Mouse (Mus musculus) urinary bladder, postnatal 10 days (tissue): Measurements from ENCODE around the gene Lrrc74a.

Source experiments
- DNase-seq: peaks from one replicate; pipeline ENCODE4 v3.0.0; 2022; ENCODE audit warnings: low spot score

Lrrc74a gene

GRCm38 (mm10) chr12:86786149-86787019 lies 52.2 kb downstream of the Lrrc74a start:
- DNase-seq = no peak

GRCm38 (mm10) chr12:86787020-86787553 lies 52.9 kb downstream of the Lrrc74a start:
- no peak for DNase-seq

DNA sequence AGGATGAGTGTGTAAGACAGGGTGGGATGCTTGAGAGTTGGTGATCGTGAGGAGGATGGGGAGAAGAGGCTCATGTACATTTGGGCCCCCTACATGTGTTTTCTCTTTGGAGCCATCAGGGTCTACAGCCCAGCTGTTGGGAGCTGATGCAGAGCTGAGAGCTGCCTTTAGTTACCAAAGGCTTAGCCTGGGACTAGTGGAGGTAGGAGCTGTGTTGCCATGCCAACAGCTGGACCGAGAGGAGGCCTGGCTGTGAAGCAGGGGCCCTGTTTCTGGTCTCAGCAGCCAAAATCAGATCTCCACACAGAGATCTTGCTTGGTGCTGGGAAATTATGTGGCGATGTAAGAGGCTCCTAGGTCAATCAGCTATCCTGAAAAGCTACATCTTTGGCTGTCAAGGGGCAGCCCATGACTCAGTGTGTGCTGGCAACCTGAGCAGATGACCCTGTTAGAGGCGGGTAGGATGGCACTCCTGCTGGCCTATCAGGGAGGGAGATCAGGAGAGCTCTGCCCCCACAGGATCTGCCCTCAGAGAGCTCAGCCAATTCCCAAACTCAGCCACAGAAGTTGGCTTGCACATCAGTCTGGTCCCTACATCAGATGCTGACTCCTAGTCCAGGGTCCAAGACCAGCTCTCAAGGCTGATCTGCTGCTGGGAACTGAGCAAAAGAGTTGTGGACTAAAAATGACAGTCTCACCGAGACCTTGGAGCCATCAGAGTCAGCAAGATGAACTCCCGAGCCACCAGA lies 56.1 kb downstream of the Lrrc74a start:
- DNase-seq = no peak

GRCm38 (mm10) chr12:86790849-86791127 lies 56.6 kb downstream of the Lrrc74a start:
- no peak for DNase-seq

DNA sequence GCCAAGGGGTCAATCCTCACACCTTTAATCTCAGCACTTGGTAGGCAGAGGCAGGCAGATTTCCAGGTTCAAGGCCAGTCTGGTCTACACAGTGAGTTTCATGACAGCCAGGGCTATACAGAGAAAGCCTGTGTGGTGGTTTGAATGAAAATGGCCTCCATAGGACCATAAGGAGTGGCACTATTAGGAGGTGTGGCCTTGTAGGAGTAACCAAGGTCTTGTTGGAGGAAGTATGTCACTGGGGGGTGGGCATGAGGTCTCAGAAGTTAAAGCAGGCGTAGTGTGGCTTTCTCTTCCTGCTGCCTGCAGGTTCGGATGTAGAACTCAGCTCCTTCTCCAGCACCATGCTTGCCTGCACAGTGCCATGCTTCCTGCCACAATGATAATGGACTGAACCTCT lies 57.8 kb downstream of the Lrrc74a start:
- no peak for DNase-seq

GRCm38 (mm10) chr12:86793830-86794229 lies 59.7 kb downstream of the Lrrc74a start:
- DNase-seq = no peak

- no peak for DNase-seq
Measured at GRCm38 (mm10) chr12:86794331-86794730, 60.2 kb downstream of the Lrrc74a start.

GRCm38 (mm10) chr12:86795076-86795837 lies 61.1 kb downstream of the Lrrc74a start:
- no peak for DNase-seq

DNA sequence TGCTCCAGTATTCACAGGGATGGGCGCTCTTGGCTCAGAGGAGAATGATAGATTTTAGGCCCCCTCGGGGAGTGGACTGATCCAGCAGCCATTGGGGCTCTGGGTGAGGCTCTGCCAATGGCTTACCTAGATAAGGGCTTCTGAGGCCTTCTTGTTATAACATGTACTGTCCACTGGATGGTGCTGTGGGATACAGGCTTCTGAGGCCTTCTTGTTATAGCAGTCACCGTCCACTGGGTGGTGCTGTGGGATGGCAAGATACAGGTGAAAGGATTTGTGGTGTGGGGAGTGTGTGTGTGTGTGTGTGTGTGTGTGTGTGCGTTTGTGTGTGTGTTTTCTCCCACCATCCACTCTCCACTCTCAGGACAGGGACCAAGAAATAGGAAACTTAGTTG lies 61.7 kb downstream of the Lrrc74a start:
- DNase-seq = no peak

GRCm38 (mm10) chr12:86796351-86796750 lies 62.2 kb downstream of the Lrrc74a start:
- no peak for DNase-seq

- no peak for DNase-seq
Measured at GRCm38 (mm10) chr12:86797771-86798170, 63.6 kb downstream of the Lrrc74a start.

GRCm38 (mm10) chr12:86798773-86799540 lies 64.8 kb downstream of the Lrrc74a start:
- peak; percentile 63 for DNase-seq

DNA sequence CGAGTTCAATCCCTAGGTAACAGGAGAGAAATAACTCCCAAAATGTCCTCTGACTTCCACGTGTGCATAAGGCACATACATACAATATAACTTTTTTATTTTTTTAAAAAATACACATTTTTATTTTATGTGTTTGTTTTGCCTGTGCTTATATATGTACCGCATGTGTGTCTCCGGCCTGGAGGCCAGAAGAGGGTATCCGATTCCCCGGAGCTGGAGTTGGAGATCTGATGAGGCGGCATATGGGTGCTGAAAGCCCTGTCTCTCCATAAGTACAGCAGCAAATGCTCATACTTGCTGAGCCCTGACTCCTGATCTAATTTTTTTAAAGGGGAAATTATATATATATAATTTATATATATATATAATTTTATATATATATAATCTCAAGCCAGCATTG lies 65.6 kb downstream of the Lrrc74a start:
- no peak for DNase-seq

DNA sequence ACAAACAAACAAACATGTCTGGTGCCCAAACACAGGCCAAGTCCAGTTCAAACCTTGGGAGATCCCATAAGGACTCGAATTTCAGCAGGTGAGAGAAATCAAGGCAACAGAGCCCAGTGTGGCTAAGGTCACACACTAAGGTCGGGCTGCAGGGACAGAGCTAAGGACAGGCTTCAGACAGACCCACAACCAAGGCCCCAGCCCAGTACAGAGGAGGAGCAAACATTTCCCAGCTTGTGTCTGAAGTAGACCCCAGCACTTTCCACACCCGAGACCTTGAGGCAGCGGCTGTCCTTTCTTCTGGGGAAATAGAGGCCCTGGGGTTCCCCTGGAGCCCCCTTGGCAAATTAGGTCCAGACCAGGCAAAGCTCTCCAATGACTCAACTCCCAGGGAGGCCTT lies 66.2 kb downstream of the Lrrc74a start:
- DNase-seq = no peak

GRCm38 (mm10) chr12:86800765-86801147 lies 66.6 kb downstream of the Lrrc74a start:
- no peak for DNase-seq

DNA sequence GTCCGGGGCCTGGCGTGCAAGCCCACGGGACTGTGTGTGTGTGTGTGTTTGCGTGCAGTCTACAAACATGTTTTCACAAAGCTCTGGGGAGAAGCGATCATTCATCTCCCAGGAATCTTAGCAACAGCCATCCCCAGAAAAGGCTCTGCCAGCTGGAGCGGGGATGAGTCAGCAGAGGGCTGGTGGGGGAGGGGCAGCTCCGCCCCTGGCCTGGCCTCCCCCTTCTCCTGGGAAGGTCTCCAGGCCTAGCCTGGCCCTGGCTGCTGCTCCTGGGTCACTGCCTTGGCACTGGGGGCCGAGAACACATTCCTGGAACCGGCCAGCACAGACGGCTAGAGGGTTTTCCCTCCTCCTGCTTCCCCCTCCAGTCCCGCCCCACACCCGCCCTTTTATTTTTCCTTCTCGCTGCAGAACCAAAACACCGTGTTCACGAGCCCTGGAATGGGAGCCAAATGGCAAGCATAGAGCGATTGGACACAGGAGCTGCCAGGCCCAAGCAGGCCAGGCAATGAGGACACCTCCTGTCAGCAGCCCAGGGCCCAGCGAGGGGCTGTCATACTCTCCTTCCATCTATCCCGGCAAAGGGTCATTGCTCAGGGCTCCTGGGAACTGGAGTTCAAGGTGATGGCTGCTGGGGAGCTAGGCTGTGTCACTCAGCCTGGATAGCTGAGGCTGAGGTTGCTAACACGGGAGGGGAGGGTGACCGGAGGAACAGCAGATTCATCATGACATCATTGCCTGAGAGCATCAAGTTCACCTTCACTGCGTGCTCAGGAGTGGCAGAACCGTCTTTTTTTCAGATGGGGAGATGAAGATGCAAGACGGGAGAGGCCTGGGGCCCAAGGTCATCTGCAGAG lies 67.2 kb downstream of the Lrrc74a start:
- DNase-seq = peak; percentile 91

GRCm38 (mm10) chr12:86802005-86802671 lies 68.0 kb downstream of the Lrrc74a start:
- no peak for DNase-seq

- no peak for DNase-seq
Measured at GRCm38 (mm10) chr12:86802899-86803298, 68.7 kb downstream of the Lrrc74a start.

GRCm38 (mm10) chr12:86803651-86804307 lies 69.6 kb downstream of the Lrrc74a start:
- DNase-seq = no peak

- no peak for DNase-seq
Measured at GRCm38 (mm10) chr12:86804308-86804700, 70.1 kb downstream of the Lrrc74a start.
